Comparison of ENCODE assay signal across 10 mouse cellular contexts in genomic region chr3:129270044-129270443, GRCm38 (mm10).
DNase-seq lines count a peak whose midpoint lies in the region; ATAC-seq and TF ChIP-seq lines count a peak whose summit lies in the region.
"Had no signal": no experiment of that assay in that cellular context is flagged by ENCODE, and none has a peak within 500 bp of the region (broad histone marks: within the 10 kb centered on the region; RNA-seq: fewer than 3 reads in every experiment).

No protein-coding gene starts in this region.

- no peaks in the 10 kb centered on the region for H3K27me3 ChIP-seq in midbrain, embryonic 16.5 days (ENCODE audit: control insufficient read depth, insufficient read depth, low read depth, low read length)
- H3K27me3 ChIP-seq in midbrain, embryonic 10.5 days (ENCODE audit: low read depth, poor library complexity, severe bottlenecking): no peaks in the 10 kb centered on the region
- no peaks in the 10 kb centered on the region for H3K27me3 ChIP-seq in hindbrain, embryonic 16.5 days (replicated peaks; ENCODE audit: control insufficient read depth, insufficient read depth, low read length)

- H3K9ac ChIP-seq in midbrain, embryonic 16.5 days (ENCODE audit: low read depth, low read length): no peak overlapping the region
- no peak overlapping the region for H3K9ac ChIP-seq in hindbrain, embryonic 16.5 days (ENCODE audit: low read depth, low read length)

- H3K9me3 ChIP-seq in midbrain, embryonic 16.5 days (replicated peaks; ENCODE audit: control insufficient read depth, low read length, poor library complexity, severe bottlenecking): no peaks in the 10 kb centered on the region
- H3K9me3 ChIP-seq in midbrain, embryonic 10.5 days (replicated peaks): no peaks in the 10 kb centered on the region
- no peaks in the 10 kb centered on the region for H3K9me3 ChIP-seq in hindbrain, embryonic 16.5 days (ENCODE audit: control insufficient read depth, low read length)
- H3K9me3 ChIP-seq: forebrain, embryonic 10.5 days had no signal

- H3K36me3 ChIP-seq in midbrain, embryonic 16.5 days (ENCODE audit: control insufficient read depth, insufficient read depth, low read length): no peaks in the 10 kb centered on the region
- no peaks in the 10 kb centered on the region for H3K36me3 ChIP-seq in midbrain, embryonic 10.5 days
- no peaks in the 10 kb centered on the region for H3K36me3 ChIP-seq in hindbrain, embryonic 16.5 days (ENCODE audit: control insufficient read depth, insufficient read depth, low read length)
- H3K36me3 ChIP-seq: forebrain, embryonic 10.5 days had no signal

- ATAC-seq in midbrain, embryonic 16.5 days: no peak
- no peak for ATAC-seq in hindbrain, embryonic 16.5 days

- no peak for TF ChIP-seq CTCF in gastrocnemius, adult 2 months (IDR thresholded peaks at IDR 0.05)

- no peak overlapping the region for H3K27ac ChIP-seq in gastrocnemius, adult 2 months
- H3K27ac ChIP-seq in midbrain, embryonic 16.5 days (ENCODE audit: low read length): no peak overlapping the region
- H3K27ac ChIP-seq in midbrain, embryonic 10.5 days (replicated peaks): no peak overlapping the region
- H3K27ac ChIP-seq in hindbrain, embryonic 16.5 days (ENCODE audit: low read depth, low read length): no peak overlapping the region
- H3K27ac ChIP-seq: forebrain, embryonic 10.5 days had no signal

- DNase-seq in gastrocnemius, postnatal 14 days: peak; percentile 10
- DNase-seq in gastrocnemius, adult 2 months: no peak
- DNase-seq in midbrain, embryonic 10.5 days (ENCODE audit: low spot score): no peak
- peak; percentile 4 to 53 for DNase-seq in spleen, postnatal 10 days (ENCODE audit: low spot score in 2 of 2)
- no peak for DNase-seq in gastrocnemius, postnatal 36 days
- no peak for DNase-seq in gastrocnemius, adult 8-10 months (ENCODE audit: low spot score in 2 of 2)
- DNase-seq: adrenal gland, adult 8-10 months had no signal

- H3K4me2 ChIP-seq in midbrain, embryonic 16.5 days (ENCODE audit: low read length): peak overlapping the region; percentile 29; the same call in 1 of the 2 replicates
- peak overlapping the region; percentile 40 for H3K4me2 ChIP-seq in hindbrain, embryonic 16.5 days (ENCODE audit: low read length)

- no peak overlapping the region for H3K4me3 ChIP-seq in gastrocnemius, adult 2 months
- no peak overlapping the region for H3K4me3 ChIP-seq in midbrain, embryonic 16.5 days (ENCODE audit: low read depth, low read length)
- no peak overlapping the region for H3K4me3 ChIP-seq in midbrain, embryonic 10.5 days
- H3K4me3 ChIP-seq in hindbrain, embryonic 16.5 days (ENCODE audit: low read length): no peak overlapping the region
- H3K4me3 ChIP-seq: forebrain, embryonic 10.5 days had no signal

- WGBS in midbrain, embryonic 16.5 days: 56% methylated on average over 13 of the region's 13 CpGs
- 66% methylated on average over 13 of the region's 13 CpGs for WGBS in midbrain, embryonic 10.5 days
- 58% methylated on average over 13 of the region's 13 CpGs for WGBS in hindbrain, embryonic 16.5 days

- intact Hi-C loops in gastrocnemius, postnatal 14 days (cut with DNase I; ENCODE audit: low total_unique reads): no loop called here
- intact Hi-C loops in gastrocnemius, adult 2 months (cut with DNase I): no loop called here
- intact Hi-C loops in gastrocnemius, postnatal 36 days (cut with DNase I): no loop called here

- no peaks in the 10 kb centered on the region for H3K4me1 ChIP-seq in midbrain, embryonic 16.5 days (ENCODE audit: control insufficient read depth, insufficient read depth, low read length)
- no peaks in the 10 kb centered on the region for H3K4me1 ChIP-seq in midbrain, embryonic 10.5 days
- H3K4me1 ChIP-seq in hindbrain, embryonic 16.5 days (ENCODE audit: control insufficient read depth, insufficient read depth, low read depth, low read length): no peaks in the 10 kb centered on the region
- H3K4me1 ChIP-seq: forebrain, embryonic 10.5 days had no signal

Comparison
In these comparisons a context has a peak if more than half of its experiments do, and no peak if none do; other contexts are left out.
1. DNase-seq: peak in gastrocnemius, postnatal 14 days (single experiment) and spleen, postnatal 10 days (2 of 2); none in gastrocnemius, adult 2 months (single experiment), midbrain, embryonic 10.5 days (single experiment), gastrocnemius, postnatal 36 days (0 of 2) and gastrocnemius, adult 8-10 months (0 of 2).